Mouse (Mus musculus): ENCODE measurements at regions not wholly inside any gene's neighbourhood (a gene's known extent, or its start where the extent isn't known, plus 50 kb on each side); places are given as distances from the start of the nearest gene placed in this dataset.

DNA sequence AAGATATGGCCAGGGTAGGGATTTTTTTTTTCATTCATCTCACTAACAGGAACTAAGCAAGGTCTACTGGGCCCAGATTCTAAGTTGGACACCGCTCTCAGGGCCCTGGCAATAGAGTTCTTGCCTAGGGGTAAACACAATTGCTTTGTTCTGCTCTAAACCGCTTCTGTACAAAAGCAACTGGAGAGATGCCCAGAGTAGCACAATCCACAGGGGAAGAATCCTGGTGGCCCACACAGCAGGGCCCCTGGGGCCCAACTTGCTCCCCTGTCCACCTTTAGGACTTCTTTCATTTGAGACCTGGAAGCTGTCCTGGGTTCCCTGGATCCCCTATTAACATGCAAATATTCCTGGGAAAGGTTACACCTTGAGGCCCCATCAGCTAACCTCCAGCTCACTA is 639.4 kb downstream of the Insc start:
- no peak for TF ChIP-seq CTCF (IDR thresholded peaks at IDR 0.05; ENCODE audit: low read depth, low read length)
- no peak for TF ChIP-seq POLR2A (IDR thresholded peaks at IDR 0.05; ENCODE audit: extremely low read depth, insufficient read depth, low read length)
